Mouse (Mus musculus): ENCODE data around the gene Setdb2.

DNA sequence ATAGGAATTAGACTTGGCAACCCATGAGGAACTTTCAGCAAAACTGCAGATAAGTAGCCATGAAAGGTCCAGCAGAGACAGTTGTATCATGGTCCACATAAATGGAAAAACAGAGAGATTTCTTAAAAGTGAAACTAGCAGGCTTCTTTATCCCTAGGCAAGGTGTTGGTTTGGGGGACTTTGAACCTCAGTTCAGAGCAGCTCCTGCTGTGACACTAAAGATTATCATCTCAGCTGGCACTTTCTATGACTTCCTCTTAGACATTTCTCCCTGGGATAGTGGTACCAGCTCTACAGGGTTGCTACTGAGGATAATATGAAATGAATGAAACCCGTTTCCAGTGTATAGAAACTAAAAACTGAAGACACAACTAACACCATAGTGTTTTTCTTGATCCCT is 51.2 kb downstream of the Setdb2 start:
- TF ChIP-seq POLR2A (IDR thresholded peaks at IDR 0.05; ENCODE audit: insufficient read depth, low read length), result no peak
- TF ChIP-seq CTCF (IDR thresholded peaks at IDR 0.05; ENCODE audit: low read depth, low read length), result no peak
- TF ChIP-seq EP300 (IDR thresholded peaks at IDR 0.05; ENCODE audit: insufficient read depth, low read depth, low read length), result no peak
